Mouse (Mus musculus) lung, embryonic 15.5 days (tissue): ENCODE measurements at regions not wholly inside any gene's neighbourhood (a gene's known extent, or its start where the extent isn't known, plus 50 kb on each side); places are given as distances from the start of the nearest gene placed in this dataset.

Experiments used
- ATAC-seq: fragments of 200-750 bp; cut with Nextera tagmentation; 2 replicates; pipeline ENCODE4 v1.8.0; 2017; ENCODE audit warnings: moderate number of reproducible peaks, borderline replicate concordance; ENCODE audit not compliant: low FRiP score, low TSS enrichment; ENCODE audit errors: extremely low read depth
- H3K27ac ChIP-seq: fragments of 300-500 bp; sonication (generic); 2 replicates; pipeline ENCODE4 v1.5.1; 2015; ENCODE audit warnings: moderate library complexity, mild to moderate bottlenecking, inconsistent platforms
- H3K27me3 ChIP-seq: fragments of 300-500 bp; sonication (generic); 2 replicates; pipeline ENCODE4 v1.6.1; 2015; ENCODE audit warnings: inconsistent platforms
- H3K36me3 ChIP-seq: fragments of 300-500 bp; sonication (generic); 2 replicates; pipeline ENCODE4 v1.6.1; 2015; ENCODE audit warnings: inconsistent platforms
- H3K4me1 ChIP-seq: fragments of 300-500 bp; sonication (generic); 2 replicates; pipeline ENCODE4 v1.6.1; 2015; ENCODE audit warnings: inconsistent platforms
- H3K4me2 ChIP-seq: fragments of 300-500 bp; sonication (generic); 2 replicates; pipeline ENCODE4 v1.6.1; 2015; ENCODE audit warnings: inconsistent platforms, mild to moderate bottlenecking, moderate library complexity
- H3K4me3 ChIP-seq: fragments of 300-500 bp; sonication (generic); 2 replicates; pipeline ENCODE4 v1.5.1; 2015; ENCODE audit warnings: mild to moderate bottlenecking, inconsistent platforms
- H3K9ac ChIP-seq: fragments of 300-500 bp; sonication (generic); 2 replicates; pipeline ENCODE4 v1.6.1; 2015; ENCODE audit warnings: inconsistent platforms
- H3K9me3 ChIP-seq: fragments of 300-500 bp; sonication (generic); 2 replicates; pipeline ENCODE4 v1.6.1; 2016; ENCODE audit warnings: inconsistent platforms
- WGBS: fragments of 180-500 bp; shearing (Covaris S2); methylation state at CpG from one replicate; pipeline ENCODE4 v1.1.7; 2015; 5-methylcytosine and 5-hydroxymethylcytosine counted together

- no peak overlapping the region for H3K27ac ChIP-seq
- H3K4me2 ChIP-seq = no peak overlapping the region
- no peaks in the 10 kb centered on the region for H3K36me3 ChIP-seq
- H3K9ac ChIP-seq = no peak overlapping the region
- H3K4me1 ChIP-seq = no peaks in the 10 kb centered on the region
- 73% methylated on average over 1 of the region's 1 CpGs for WGBS
- H3K27me3 ChIP-seq = no peaks in the 10 kb centered on the region
- ATAC-seq = no peak
- no peaks in the 10 kb centered on the region for H3K9me3 ChIP-seq
- no peak overlapping the region for H3K4me3 ChIP-seq
These were observed 376.8 kb downstream of the Otol1 start for GRCm38 (mm10) chr3:70384235-70384634.

GRCm38 (mm10) chr3:70385961-70386360 is 378.5 kb downstream of the Otol1 start:
- H3K9me3 ChIP-seq = no peaks in the 10 kb centered on the region
- no peaks in the 10 kb centered on the region for H3K4me1 ChIP-seq
- H3K9ac ChIP-seq = no peak overlapping the region
- H3K4me2 ChIP-seq = no peak overlapping the region
- 72% methylated on average over 4 of the region's 4 CpGs for WGBS
- H3K36me3 ChIP-seq = no peaks in the 10 kb centered on the region
- ATAC-seq = no peak
- H3K27ac ChIP-seq = no peak overlapping the region
- H3K4me3 ChIP-seq = no peak overlapping the region
- H3K27me3 ChIP-seq = no peaks in the 10 kb centered on the region

GRCm38 (mm10) chr3:70401187-70401586 is 393.8 kb downstream of the Otol1 start:
- Histone ChIP-seq H3K4me2 (no peak overlapping the region), H3K4me3 (no peak overlapping the region), H3K9ac (no peak overlapping the region), H3K4me1 (peaks cover 3% of the 10 kb centered on the region), H3K27ac (no peak overlapping the region), H3K27me3 (no peaks in the 10 kb centered on the region), H3K9me3 (no peaks in the 10 kb centered on the region), H3K36me3 (no peaks in the 10 kb centered on the region)
- 3% methylated on average over 2 of the region's 2 CpGs for WGBS
- no peak; the same call in 1 of the 2 replicates for ATAC-seq

DNA sequence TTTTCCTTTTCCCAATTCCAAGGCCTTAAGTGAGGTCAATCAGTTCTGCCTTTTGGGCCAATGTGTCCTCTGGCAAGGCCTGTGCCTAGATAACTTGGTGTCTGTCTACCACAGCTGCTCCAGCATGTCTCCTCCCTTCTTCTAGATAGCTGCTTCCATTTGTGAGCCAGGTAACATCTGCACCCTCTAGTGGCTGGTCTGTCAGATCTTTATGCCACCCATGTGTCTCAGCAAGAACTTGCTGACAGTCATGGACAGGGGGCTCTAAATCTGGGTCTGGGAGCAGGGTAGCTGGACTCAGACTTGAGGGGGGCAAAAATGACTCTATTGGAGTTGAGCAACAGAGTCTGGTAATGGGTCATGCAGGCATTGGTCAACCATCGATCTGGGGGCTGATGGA is 399.2 kb downstream of the Otol1 start:
- 89% methylated on average over 1 of the region's 1 CpGs for WGBS

DNA sequence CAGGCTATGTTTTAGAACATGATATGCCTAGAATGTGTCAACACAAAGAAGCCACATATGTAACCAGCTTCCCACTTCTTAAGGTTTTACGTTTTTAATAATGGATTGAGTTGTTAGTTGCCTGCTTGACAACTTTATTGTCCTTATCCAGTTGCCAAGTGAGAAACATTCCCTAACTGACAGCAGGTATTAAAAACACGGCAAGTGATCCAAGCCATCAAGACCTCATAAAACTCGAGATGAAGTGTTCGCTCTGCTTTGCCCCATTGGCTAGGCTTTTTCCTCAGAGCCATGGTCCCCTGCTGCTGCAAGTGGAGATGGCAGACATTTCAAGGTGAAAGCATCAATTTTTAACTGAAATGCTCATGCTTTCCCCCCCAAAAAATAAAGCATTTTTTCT is 410.9 kb downstream of the Otol1 start:
- no peak overlapping the region for H3K4me2 ChIP-seq
- 75% methylated on average over 4 of the region's 4 CpGs for WGBS

More for the DNA sequence above, 399.2 kb downstream of the Otol1 start:
- no peaks in the 10 kb centered on the region for H3K9me3 ChIP-seq
- H3K36me3 ChIP-seq = no peaks in the 10 kb centered on the region
- H3K27me3 ChIP-seq = no peaks in the 10 kb centered on the region
- no peak for ATAC-seq
- H3K4me3 ChIP-seq = no peak overlapping the region
- H3K27ac ChIP-seq = no peak overlapping the region
- no peak overlapping the region for H3K9ac ChIP-seq
- H3K4me1 ChIP-seq = peaks cover 3% of the 10 kb centered on the region; the same call in 1 of the 2 replicates
- H3K4me2 ChIP-seq = no peak overlapping the region

GRCm38 (mm10) chr3:70422016-70422415 is 414.6 kb downstream of the Otol1 start:
- Histone ChIP-seq H3K4me3 (no peak overlapping the region), H3K27me3 (no peaks in the 10 kb centered on the region), H3K9me3 (no peaks in the 10 kb centered on the region), H3K27ac (no peak overlapping the region), H3K9ac (no peak overlapping the region), H3K4me1 (no peaks in the 10 kb centered on the region), H3K36me3 (no peaks in the 10 kb centered on the region), H3K4me2 (no peak overlapping the region)
- WGBS = 86% methylated on average over 1 of the region's 1 CpGs
- no peak for ATAC-seq

More for the DNA sequence above, 410.9 kb downstream of the Otol1 start:
- no peak overlapping the region for H3K4me3 ChIP-seq
- no peak overlapping the region for H3K9ac ChIP-seq
- no peaks in the 10 kb centered on the region for H3K9me3 ChIP-seq
- no peaks in the 10 kb centered on the region for H3K4me1 ChIP-seq
- no peaks in the 10 kb centered on the region for H3K36me3 ChIP-seq
- ATAC-seq = no peak
- H3K27ac ChIP-seq = no peak overlapping the region
- H3K27me3 ChIP-seq = no peaks in the 10 kb centered on the region

- no peaks in the 10 kb centered on the region for H3K4me1 ChIP-seq
- H3K27me3 ChIP-seq = no peaks in the 10 kb centered on the region
- no peak overlapping the region for H3K4me3 ChIP-seq
- no peak for ATAC-seq
- no peak overlapping the region for H3K9ac ChIP-seq
- 30% methylated on average over 3 of the region's 3 CpGs for WGBS
- no peak overlapping the region for H3K27ac ChIP-seq
- no peaks in the 10 kb centered on the region for H3K36me3 ChIP-seq
- no peaks in the 10 kb centered on the region for H3K9me3 ChIP-seq
- no peak overlapping the region for H3K4me2 ChIP-seq
These were observed 415.3 kb downstream of the Otol1 start for GRCm38 (mm10) chr3:70422669-70423068.

- 65% methylated on average over 4 of the region's 4 CpGs for WGBS
- Histone ChIP-seq H3K4me2 (no peak overlapping the region), H3K9me3 (no peaks in the 10 kb centered on the region), H3K4me3 (no peak overlapping the region), H3K27me3 (no peaks in the 10 kb centered on the region), H3K9ac (no peak overlapping the region), H3K27ac (no peak overlapping the region), H3K36me3 (no peaks in the 10 kb centered on the region), H3K4me1 (no peaks in the 10 kb centered on the region)
- ATAC-seq = no peak
These were observed 429.3 kb downstream of the Otol1 start for GRCm38 (mm10) chr3:70436671-70437070.

DNA sequence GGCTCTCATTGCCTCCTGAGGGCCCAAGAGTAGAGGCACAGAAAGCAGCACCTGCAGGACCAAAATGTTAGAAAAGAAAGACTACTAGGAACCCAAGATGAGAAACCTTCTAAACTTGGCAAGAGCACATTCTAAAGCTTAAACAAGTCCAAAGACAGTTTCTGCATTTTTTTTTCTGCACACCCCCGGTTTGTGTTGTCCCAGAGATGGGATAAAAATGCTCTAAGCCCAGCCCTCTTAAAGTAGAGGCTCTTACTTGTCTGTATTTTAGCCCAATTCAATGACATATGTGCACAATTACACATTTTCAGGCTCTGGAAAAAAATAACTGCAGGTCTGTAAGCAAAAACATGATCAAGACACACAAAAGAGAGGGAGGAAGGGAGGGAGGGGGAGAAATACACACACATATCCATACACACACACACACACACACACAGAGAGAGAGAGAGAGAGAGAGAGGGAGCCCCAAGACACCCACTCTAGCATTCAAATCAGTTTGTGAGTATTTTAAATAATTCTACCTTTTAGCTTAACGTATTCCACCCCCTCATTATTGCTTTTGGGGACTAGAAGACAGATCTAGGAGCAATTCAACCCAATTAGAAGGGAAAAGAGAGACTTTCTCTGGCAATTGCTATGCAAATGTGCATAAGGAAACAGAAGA is 449.9 kb downstream of the Otol1 start:
- Histone ChIP-seq H3K36me3 (no peaks in the 10 kb centered on the region), H3K9me3 (no peaks in the 10 kb centered on the region), H3K4me3 (no peak overlapping the region), H3K9ac (no peak overlapping the region), H3K4me2 (no peak overlapping the region), H3K27me3 (no peaks in the 10 kb centered on the region), H3K27ac (no peak overlapping the region), H3K4me1 (no peaks in the 10 kb centered on the region)
- 44% methylated on average over 2 of the region's 2 CpGs for WGBS
- ATAC-seq = no peak

DNA sequence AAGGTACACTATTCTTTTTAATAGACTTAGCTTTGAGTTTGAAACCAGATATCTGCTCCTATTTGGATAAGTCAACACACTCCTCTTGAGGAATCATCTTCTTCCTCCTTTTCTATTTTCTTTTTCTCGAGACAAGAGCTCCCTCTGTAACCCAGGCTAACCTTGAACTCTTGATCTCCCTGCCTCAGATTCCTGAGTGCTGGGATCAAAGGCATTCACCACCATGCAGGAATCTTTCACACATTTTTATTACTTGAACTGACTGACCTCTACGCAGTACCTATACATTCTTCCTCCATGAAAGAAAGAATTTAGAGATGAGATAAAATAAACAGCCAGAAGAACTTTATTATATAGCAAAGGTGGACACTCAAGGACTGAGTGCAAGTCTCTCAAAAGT is 453.4 kb downstream of the Otol1 start:
- Histone ChIP-seq H3K36me3 (no peaks in the 10 kb centered on the region), H3K4me1 (no peaks in the 10 kb centered on the region), H3K4me3 (no peak overlapping the region), H3K9ac (no peak overlapping the region), H3K27ac (no peak overlapping the region), H3K9me3 (no peaks in the 10 kb centered on the region), H3K4me2 (no peak overlapping the region), H3K27me3 (no peaks in the 10 kb centered on the region)
- WGBS = 35% methylated on average over 2 of the region's 2 CpGs
- ATAC-seq = no peak

DNA sequence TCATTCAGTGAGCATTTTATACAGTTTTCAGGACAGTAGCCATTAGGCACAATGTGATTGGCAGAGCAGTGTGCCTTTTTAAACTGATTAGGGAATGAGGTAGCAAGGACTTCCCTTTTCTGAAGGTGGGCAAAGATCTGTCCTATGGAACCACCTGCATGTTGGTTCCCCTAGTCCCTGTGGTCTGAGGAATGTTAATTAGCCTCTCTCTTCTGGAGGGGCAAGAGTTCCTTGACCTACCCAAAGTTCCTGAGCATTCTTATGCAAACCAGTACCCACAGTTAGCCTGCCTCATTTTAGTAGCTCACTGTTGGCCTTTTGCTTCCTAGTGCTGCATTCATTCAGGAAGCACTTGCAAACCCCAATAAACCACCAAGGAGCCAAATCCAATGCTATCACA is 455.8 kb downstream of the Otol1 start:
- no peak for ATAC-seq
- Histone ChIP-seq H3K4me3 (no peak overlapping the region), H3K36me3 (no peaks in the 10 kb centered on the region)

GRCm38 (mm10) chr3:70482521-70482920 is 475.1 kb downstream of the Otol1 start:
- Histone ChIP-seq H3K27me3 (no peaks in the 10 kb centered on the region), H3K9ac (no peak overlapping the region), H3K4me1 (no peaks in the 10 kb centered on the region), H3K27ac (no peak overlapping the region), H3K4me3 (no peak overlapping the region), H3K4me2 (peak overlapping the region; percentile 9; the same call in 1 of the 2 replicates), H3K36me3 (no peaks in the 10 kb centered on the region), H3K9me3 (no peaks in the 10 kb centered on the region)
- 26% methylated on average over 9 of the region's 9 CpGs for WGBS
- peak; percentile 82; the same call in 1 of the 2 replicates for ATAC-seq

More for the DNA sequence above, 455.8 kb downstream of the Otol1 start:
- H3K4me2 ChIP-seq = no peak overlapping the region
- H3K9me3 ChIP-seq = no peaks in the 10 kb centered on the region
- H3K4me1 ChIP-seq = no peaks in the 10 kb centered on the region
- H3K27me3 ChIP-seq = no peaks in the 10 kb centered on the region
- no peak overlapping the region for H3K9ac ChIP-seq
- H3K27ac ChIP-seq = no peak overlapping the region
